Mouse (Mus musculus): ENCODE measurements around the gene Ccnjl.

Gene Ccnjl

DNA sequence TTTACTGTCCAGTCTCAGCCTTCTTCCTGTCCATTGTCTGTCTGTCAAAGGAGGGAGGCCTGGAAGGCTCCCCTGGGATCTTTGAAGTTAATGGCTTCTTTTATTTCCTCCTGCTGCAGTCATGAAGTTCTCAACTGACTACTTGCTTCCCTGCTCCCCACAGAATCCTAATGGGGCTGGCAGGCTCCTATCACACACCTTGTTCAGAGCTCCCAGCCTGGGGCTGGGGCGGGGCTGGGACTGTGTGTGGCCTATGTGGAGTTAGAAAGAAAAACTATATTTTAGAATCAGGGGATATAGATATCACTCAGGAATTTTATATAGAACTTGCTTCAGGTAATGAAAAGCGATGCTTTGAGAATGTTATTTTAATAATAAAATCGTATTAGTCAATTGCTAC lies 8.1 kb upstream of the Ccnjl start:
- DNase-seq (ENCODE audit: low read depth, low spot score), result no peak

DNA sequence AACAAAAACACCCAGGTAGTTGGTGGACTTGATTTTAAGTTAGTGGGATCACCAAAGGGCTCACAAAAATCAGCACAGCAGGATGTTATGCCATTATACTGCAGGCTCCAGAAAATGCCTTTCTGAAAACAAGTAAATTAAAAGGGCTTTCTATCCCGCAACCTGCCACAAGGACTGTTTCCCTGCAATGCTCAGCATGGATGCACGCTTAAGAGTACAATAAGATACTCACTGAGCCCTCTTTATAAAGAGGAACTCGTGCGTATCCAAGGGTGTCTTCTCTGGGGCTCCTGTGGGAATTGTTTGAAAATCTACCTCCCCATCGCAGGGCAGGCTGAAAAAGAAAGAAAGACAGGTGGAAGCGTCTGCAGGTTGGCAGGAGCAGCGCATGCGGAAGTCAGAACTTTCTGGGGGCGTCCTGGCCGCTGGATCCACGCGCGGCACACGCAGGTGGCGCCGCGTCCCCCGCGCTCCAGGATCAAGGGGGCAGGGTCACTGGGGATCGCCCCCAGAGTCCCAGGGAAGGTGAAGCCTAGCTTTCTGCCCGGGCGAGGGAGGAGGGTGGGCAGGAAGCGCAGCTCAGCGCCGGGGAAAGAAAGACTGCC lies 404 bp upstream of the Ccnjl start:
- DNase-seq (ENCODE audit: low read depth, low spot score), result peak; percentile 80

DNA sequence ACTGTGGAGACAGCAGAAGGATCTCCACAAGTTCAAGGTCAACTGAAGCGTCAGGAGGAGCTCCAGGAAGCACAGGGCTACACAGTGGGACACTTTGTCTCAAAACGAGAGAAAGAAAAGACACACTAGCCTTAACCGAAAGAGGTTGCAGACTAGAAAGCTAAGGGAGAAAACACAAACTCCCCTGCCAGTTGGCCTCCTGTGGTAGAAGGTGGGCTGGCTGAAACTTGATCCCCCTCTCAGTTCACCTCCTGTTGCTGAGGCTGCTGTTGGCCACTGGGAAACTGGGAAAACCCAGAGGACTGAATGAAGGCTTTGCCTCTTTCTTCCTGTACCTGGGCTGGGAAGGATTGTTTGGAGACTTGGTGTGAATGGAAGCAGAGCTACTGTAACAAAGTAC lies 1.5 kb downstream of the Ccnjl start:
- DNase-seq (ENCODE audit: low read depth, low spot score), result peak; percentile 56

DNA sequence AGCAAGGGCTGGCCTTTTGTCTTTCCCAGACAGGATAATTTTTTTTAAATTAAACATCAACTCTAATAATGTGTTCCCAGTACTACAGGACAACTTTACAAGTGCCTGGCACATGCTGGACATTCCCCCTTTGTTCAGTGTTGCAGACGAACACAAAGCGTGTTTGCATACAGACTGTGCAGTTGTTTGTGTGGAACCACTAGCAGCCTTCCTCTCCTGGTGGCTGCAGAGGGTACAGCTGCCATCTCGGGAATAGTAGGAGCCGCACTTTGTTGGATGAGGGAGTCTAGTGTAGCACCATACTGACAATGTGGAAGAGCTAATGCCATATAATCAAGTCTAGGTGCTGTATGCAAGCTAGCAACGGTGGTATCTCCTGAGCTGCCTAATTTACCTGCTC lies 3.0 kb downstream of the Ccnjl start:
- peak; percentile 60 for DNase-seq (ENCODE audit: low read depth, low spot score)

DNA sequence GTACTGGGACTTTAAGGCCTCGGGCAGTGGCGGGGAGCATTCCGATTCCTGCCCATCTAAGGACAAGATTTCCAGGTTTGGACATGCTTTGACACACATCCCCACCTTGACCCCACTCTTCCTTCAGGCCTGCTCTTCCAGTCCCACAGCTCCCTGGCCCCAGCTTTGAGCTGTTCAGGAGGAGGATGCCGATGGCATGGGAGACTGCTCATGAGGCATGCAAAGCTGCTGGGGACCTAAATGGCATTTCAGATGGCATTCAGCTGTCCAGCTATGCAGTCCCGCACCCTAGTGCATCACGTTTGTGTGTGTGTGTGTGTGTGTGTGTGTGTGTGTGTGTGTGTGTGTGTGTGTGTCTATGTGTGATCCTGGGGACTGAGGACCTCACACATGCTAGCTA lies 8.5 kb downstream of the Ccnjl start:
- no peak for DNase-seq (ENCODE audit: low read depth, low spot score)

DNA sequence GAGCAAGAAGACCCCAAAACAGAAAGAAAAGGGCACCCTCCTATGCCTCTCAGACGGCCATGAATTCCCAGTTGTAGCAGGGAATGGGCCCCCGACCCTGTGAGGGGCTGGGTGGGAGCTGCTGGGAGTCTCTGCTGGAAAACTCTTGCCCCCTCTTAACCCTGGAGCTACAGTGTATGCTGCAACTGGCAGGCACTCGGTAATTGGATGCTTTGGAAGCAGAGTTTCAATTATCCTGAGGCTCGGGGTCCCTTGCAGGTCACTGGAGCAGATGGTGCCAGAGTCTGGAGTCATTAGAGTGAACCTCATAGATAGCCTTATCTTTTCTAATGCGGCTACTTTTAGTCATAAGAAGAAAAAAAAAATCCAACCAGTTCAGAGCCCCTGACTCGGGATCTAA lies 11.3 kb downstream of the Ccnjl start:
- DNase-seq (ENCODE audit: low read depth, low spot score), result no peak

DNA sequence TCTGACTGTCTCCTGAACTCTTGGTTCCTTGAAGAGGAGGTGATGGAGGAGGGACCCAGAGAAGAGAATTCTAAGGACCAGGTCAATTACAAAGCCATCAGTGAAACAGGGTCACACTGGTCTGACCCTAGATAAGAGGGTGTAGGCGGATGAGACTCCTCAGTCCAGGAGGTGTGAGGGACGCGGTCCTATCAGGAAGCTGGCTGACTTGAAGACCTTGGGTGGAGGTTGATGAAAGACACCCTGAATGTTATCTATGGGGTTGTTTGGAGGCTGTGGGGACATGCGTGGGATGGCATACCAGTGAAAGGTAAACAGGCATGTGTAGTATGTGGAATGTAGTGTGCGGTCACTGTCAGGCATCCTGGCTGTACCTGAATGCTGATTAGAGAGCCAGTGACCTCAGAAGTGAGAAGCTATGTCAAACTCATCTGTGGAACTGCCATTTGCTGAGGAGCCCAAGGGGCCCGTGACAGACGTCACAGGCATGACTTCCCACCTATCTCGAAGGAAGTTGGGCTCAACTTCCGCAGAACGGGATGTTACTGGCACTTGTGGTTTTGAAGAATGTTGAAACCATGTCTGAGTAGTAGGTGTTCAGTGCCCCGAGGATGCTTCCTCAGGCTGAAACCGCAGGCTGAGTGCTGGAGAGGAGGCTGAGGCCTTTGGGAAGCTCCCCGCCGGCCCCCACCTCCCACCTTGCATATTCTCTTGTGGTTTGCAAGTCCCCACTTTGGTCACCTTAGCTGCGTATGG lies 15.3 kb downstream of the Ccnjl start:
- no peak for DNase-seq (ENCODE audit: low read depth, low spot score)

DNA sequence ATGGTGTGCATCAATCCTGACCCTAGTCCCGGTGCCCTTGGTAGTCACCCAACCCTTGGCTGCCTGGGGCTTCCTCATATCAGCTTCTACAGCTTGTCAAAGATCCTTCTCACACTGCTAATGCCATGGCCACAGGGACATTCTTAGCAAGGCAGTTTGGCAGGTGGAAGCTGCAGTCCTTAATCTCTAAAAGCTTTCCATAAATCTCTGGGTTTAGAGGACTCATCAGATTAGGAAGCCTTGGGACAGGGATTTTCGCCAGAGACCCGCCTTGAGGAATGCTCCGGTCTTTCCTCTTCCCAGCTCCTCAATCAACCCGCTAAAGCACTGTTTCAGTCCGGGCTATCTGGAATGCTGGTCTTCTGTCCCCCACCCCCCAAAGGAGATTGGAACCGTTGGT lies 16.2 kb downstream of the Ccnjl start:
- no peak for DNase-seq (ENCODE audit: low read depth, low spot score)

DNA sequence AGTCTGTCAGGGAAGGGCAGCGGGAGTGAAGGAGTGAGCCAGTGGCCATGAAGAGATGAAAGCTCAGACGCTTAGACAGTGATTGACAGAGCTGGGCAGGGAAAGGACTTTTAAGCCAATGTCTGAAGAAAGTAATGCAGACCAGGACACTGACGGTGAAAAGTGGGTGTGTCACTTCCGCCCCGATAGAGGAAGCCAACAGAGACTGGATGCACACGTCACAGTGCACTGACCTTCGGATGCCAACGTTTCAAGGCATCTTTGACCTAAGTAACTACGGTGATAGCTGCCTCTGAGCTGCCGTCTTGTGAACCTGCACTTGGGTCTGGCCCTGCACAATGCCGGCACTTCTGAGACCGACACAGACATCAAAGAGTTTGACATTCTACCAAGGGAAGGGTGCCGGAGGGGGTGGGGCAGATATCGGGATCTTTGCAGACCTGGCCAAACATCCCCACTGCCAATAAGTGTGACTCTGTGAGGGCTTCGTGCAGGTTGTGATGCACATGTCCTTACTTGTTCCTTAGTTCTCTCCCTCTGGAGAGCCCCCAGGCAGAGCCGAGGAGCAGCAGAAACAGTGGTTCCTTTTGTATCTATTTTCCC lies 17.4 kb downstream of the Ccnjl start:
- DNase-seq (ENCODE audit: low read depth, low spot score), result peak; percentile 80

DNA sequence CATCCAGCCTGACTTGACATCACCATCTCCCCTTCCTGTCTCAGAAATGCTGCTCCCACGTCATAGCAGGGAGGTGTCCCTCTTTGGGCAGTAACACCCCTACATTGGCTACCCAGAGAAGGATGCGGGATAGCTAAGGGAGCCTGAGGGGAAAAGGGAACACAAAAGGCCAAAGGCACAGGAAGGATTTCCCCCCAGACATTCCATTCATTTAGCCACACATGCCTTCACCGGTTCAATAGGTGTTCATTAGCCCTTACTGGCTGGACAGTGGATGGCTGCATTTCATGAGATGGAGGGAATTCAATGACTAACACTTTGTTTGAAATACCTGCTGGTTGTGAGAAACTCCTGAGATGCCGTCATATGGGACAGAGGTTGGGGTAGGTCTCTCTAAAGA lies 18.1 kb downstream of the Ccnjl start:
- DNase-seq (ENCODE audit: low read depth, low spot score), result peak; percentile 42

DNA sequence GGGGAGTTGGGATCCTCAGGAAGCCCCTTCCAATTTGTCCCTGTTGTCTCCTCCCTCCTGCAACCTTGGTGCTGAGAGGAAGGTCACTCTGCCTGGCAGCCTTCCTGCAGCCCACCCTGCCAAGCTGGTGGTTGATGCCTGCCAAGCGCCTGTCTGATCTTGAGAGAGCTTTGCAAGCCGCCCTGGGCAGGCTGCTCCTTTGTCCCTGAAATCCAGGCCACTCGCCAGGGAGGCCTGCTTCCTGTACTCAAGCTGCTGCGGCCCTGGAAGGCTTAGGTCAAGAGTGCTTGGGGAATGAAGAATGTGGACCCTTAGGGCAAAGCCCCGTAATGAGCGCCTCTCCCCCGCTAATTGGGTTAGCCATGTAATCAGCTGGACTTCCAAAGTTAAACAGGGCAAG lies 19.6 kb downstream of the Ccnjl start:
- no peak for DNase-seq (ENCODE audit: low read depth, low spot score)

DNA sequence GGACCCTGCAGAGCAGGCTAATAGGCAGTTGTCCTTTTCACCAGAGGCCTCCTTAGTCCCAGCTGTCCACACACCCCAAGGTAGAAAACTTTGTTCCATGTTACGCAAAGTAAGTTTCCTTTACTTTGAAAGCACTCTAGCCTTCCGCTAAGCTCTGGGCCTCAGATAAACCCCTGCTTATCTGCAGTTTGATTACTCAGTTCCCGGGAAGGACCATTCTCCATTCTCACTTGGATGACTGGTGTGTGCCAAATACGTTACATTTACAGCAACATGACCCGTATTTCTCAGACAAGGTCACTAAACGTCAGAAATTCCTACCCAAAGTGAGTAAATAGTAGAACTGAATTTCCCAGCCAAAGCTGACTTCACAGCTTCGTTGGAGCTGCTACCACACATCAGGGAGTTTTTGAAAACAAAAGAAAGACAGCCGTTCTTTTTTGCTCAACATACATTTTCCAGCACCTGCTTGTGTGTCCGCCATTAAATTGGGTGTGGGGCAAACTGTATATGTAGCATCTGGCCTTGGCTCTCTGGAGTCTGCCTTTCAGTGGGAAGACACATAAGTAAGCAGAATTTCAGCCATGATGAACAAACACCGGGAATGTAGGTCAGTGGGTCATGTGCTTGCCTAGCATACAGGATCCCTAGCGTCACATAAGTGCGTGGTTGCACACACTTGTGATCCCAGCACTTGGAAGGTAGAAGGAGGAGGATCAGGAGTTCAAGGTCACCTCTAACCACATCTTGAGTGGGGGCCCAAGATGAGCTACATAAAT lies 20.3 kb downstream of the Ccnjl start:
- no peak for DNase-seq (ENCODE audit: low read depth, low spot score)

DNA sequence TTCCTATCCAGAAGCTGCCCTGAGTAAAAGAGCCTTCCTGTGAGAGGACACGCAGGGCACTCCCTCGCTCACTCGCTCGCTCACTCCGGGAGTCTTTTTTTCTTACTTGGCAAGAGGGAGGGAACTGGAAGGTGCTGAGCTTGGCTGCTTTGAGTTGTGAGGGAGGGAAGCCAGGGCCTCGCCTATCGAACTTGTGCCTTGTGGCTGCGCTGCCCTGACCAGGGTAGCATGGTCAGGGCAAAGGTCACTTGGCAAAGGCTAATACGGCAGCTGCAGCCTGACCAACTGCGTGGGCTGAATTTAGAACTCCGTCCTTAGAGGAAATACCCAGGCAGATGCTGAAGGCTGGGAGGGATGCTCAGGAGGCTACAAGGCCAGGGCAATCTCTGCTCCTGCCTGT lies 21.1 kb downstream of the Ccnjl start:
- no peak for DNase-seq (ENCODE audit: low read depth, low spot score)

DNA sequence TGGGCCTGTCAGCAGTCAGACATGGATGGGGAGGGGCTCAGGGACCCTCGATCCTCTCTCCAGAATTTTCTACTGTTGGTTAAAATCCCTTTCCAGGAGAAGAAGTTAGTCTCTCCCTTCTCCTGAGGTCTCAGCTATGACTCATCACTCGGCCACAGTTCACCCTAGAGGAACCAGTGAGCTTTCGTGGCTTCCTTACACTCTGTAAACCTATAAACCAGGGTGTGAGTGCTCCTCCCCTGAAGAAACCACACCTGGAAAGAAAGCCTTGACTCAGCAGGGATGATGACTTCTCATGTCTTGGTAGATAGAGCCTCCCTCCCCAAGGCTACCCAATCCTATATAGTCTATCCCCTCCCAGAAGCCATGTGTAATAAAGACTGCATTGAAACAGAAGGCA lies 23.2 kb downstream of the Ccnjl start:
- no peak for DNase-seq (ENCODE audit: low read depth, low spot score)

DNA sequence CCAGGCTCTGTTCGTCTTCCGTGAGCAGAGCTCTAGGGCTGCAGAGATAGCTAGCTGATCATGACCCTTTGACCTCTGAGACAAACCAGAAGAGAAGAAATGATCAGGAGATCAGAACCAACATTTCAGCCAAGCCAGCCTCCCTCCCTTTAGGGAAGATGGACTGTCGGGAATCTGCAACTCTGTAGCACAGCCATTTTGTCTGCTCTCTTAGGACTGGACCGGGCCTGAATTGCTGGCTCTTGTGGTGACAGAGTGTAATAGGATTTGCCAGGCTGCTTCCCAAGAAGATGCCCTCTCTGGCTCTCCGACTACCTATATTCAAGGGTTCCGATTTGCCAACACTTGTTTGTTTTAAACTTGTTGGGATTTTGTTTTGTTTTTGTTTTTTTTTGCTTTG lies 24.1 kb downstream of the Ccnjl start:
- DNase-seq (ENCODE audit: low read depth, low spot score), result no peak

DNA sequence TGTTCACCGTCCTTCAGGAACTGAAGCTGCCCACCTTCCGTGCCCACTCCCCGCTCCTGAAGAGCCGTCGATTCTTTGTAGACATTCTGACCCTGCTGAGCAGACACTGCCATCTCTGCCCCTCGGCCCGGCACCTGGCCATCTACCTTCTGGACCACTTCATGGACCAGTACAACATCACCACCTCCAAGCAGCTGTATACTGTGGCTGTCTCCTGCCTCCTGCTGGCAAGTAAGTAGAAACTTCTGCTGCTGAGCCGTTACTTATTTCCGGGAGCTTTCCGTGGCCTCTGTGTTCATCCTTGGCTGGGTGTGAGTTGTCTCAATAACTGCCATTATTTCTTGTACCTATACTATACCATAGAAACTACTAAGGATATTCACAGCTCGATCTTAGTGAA lies 28.0 kb downstream of the Ccnjl start:
- DNase-seq (ENCODE audit: low read depth, low spot score), result no peak

DNA sequence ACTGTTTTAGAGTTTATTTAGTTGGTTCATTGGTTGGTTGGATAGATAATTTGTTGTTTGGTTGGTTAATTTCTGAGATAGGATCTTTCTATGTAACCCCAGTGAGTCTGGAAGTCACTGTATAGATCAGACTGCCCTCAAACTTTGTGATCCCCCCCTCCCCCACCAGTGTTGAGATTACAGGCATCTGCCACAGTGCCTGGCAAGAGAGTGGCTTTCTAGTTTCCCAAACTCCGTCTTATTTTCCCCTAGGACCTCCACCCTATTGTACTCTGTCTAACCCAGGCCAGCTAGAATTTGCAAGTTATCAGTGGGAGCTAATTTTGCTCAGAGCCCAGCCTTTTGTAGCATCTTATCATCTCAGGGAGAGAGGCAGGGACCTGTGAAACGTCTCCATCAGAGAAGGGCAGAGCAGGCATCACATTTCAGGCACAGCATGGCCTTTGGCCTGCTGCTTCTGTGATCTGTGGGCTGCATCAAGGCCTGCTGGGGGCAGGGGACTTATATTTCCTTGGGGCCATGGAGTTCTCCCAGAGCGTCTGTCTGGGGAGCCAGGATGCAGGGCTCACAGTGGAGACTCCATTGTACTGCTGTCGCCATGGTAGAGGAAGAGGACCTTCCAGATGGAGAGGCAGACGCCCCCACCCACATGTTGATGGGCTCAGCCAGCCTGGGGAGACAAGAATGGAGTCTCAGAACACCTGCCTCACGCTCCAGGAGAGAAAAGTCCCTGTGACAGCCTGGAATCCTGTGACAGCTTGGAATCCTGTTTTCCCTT lies 31.1 kb downstream of the Ccnjl start:
- DNase-seq (ENCODE audit: low read depth, low spot score), result no peak

DNA sequence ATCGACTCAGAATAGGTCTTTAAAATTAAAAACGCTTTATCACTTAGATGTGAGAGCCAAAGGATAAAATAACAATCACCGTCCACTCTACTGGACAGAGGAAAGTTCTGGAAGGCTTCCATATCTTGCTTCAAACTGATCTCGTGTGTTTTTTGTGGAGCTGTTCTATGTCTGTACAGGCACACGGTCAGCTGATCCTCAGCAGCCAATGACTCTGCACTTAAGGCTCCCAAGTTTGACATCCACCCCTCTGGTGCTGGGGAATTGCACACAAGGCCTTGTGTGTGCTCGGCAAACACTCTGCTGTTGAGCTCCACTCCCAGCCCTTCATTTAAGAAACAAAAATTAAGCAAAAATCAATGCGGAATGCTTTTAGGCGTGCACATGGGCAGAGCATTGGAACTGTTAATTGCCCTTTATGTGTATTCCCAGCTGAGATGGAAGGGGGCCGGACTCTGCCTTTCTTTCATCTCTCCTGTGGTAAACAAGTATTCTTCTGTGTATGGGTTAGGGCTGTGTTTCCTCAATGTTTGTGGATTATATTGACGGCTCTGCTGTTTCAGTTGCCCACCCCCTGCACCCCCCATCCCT lies 35.2 kb downstream of the Ccnjl start:
- DNase-seq (ENCODE audit: low read depth, low spot score), result no peak

DNA sequence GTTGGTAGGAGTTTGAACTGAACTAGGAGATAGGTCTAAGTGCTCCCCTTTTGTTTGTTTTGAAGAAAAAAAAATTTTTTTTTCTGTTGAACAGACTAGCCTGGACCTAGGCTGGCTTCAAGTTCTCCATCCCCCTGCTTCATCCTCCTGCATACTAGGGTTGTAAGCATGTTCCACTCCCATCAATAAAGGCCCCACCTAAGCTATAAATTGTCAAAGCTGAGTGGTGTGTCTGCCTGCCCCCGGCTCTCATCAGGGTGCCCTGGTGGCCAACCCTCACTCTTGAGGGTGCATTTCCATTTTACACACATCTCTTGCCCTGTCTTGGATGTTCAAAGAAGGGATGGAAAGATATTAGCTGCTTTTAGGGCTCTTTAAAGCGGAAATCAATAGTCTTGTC lies 36.8 kb downstream of the Ccnjl start:
- DNase-seq (ENCODE audit: low read depth, low spot score), result no peak

DNA sequence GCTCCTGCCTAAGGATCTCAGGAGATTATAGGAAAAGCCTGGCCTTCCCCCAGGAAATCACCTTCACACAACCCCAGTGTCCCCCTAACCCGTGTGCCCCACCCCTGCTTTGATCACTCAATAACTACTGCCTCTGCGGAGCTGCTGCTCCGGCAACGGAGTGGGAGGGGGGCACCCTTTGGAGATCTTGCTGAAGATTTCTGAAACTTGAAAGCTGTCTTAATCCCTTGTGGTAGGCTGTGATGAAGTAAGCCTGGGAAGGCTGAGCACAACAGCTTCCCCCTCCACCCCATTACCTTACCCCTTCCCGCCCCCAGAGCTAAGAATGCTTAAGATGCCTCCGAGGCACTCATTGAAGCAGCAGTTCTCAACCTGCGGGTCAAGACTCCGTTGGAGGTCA lies 37.3 kb downstream of the Ccnjl start:
- DNase-seq (ENCODE audit: low read depth, low spot score), result peak; percentile 43

DNA sequence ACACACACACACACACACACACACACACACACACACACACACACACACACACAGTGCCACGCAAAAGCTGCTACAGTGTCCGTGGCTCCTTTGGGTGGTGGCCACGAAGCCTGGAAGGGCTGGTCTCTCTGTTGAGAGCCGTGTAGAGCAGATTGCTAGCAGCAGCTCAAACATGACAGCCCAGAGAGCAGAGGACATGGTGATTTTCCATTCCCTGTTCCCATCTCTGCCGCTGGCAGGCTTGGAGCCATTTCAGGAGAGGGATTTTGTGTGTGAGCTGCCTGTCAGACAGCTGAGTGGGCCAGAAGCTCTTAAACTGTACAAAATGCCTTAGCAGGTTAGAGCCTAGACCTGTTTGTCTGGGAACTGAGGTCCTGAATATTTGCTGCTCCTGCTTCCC lies 38.1 kb downstream of the Ccnjl start:
- DNase-seq (ENCODE audit: low read depth, low spot score), result no peak

All from R1 (cell line).